ENCODE assay signal across 27 mouse cellular contexts in genomic region chr8:116252455-116253216, GRCm38 (mm10).
DNase-seq lines count a peak whose midpoint lies in the region; ATAC-seq and TF ChIP-seq lines count a peak whose summit lies in the region.
"Had no signal": no experiment of that assay in that cellular context is flagged by ENCODE, and none has a peak within 500 bp of the region (broad histone marks: within the 10 kb centered on the region; RNA-seq: fewer than 3 reads in every experiment).

No protein-coding gene starts in this region.

- H3K27me3 ChIP-seq in heart, embryonic 14.5 days (ENCODE audit: control insufficient read depth, insufficient read depth, low read length): no peaks in the 10 kb centered on the region
- no peaks in the 10 kb centered on the region for H3K27me3 ChIP-seq in kidney, adult 2 months (replicated peaks; ENCODE audit: control insufficient read depth, insufficient read depth, low read length)
- H3K27me3 ChIP-seq in kidney, postnatal 0 days (ENCODE audit: insufficient read depth, low read length): no peaks in the 10 kb centered on the region
- H3K27me3 ChIP-seq: embryonic facial prominence, embryonic 12.5 days; forebrain, embryonic 13.5 days; neural tube, embryonic 15.5 days had no signal

- no peak for TF ChIP-seq CTCF in kidney, adult 2 months (conservative IDR thresholded peaks at IDR 0.05; ENCODE audit: insufficient read depth, insufficient read length, low read depth, low read length)
- TF ChIP-seq CTCF in kidney, postnatal 0 days (IDR thresholded peaks at IDR 0.05; ENCODE audit: low read depth): no peak

- 0 out of 2 replicates have a peak overlapping the region, but pooled peaks have one; percentile 13 for H3K9ac ChIP-seq in heart, embryonic 14.5 days (ENCODE audit: low read length)
- H3K9ac ChIP-seq in kidney, postnatal 0 days (ENCODE audit: low read depth, low read length): no peak overlapping the region
- H3K9ac ChIP-seq: embryonic facial prominence, embryonic 12.5 days; forebrain, embryonic 13.5 days; liver, postnatal 0 days; neural tube, embryonic 15.5 days had no signal

- peaks cover 0 to 5% of the 10 kb centered on the region in 2 experiments; a peak in 2 of 4 replicates for H3K4me1 ChIP-seq in heart, embryonic 14.5 days (ENCODE audit: control insufficient read depth in 2 of 2, insufficient read depth in 2 of 2, low read length in 2 of 2)
- H3K4me1 ChIP-seq in kidney, adult 2 months (ENCODE audit: control insufficient read depth, insufficient read depth, low read length): 0 out of 2 replicates have a peak, but pooled peaks cover 2% of the 10 kb centered on the region
- no peaks in the 10 kb centered on the region for H3K4me1 ChIP-seq in kidney, postnatal 0 days (replicated peaks; ENCODE audit: insufficient read depth, low read length)
- H3K4me1 ChIP-seq: embryonic facial prominence, embryonic 12.5 days; forebrain, embryonic 13.5 days; neural tube, embryonic 15.5 days had no signal

- peak; percentile 33 for DNase-seq in embryo, embryonic 10 days (ENCODE audit: low spot score)
- DNase-seq in embryo, embryonic 9.5 days (ENCODE audit: extremely low spot score): no peak
- no peak for DNase-seq in heart, adult 8-10 months (ENCODE audit: low spot score)
- peak; percentile 70 for DNase-seq in kidney, adult 2 months
- peak; percentile 83 for DNase-seq in kidney, postnatal 0 days (ENCODE audit: low spot score)
- DNase-seq in gastrocnemius, postnatal 36 days: no peak
- DNase-seq in left cerebral cortex, adult 11 months (ENCODE audit: low spot score): no peak
- DNase-seq: adrenal gland, postnatal 10 days; cerebellum, adult 11 months; cerebellum, postnatal 10 days; gastrocnemius, postnatal 10 days; liver, postnatal 0 days; right cerebral cortex, postnatal 25 days; thymus, adult 2 months had no signal

- intact Hi-C loops in gastrocnemius, postnatal 36 days (cut with DNase I): no loop called here

- no peak overlapping the region for H3K4me2 ChIP-seq in heart, embryonic 14.5 days (ENCODE audit: low read length)
- no peak overlapping the region for H3K4me2 ChIP-seq in kidney, postnatal 0 days (ENCODE audit: low read length)
- H3K4me2 ChIP-seq: embryonic facial prominence, embryonic 12.5 days; forebrain, embryonic 13.5 days; neural tube, embryonic 15.5 days had no signal

- no peak overlapping the region for H3K27ac ChIP-seq in heart, embryonic 14.5 days (replicated peaks in 1 of 2; ENCODE audit: control insufficient read depth in 1 of 2, insufficient read depth in 1 of 2, low read depth in 2 of 2, low read length in 2 of 2)
- no peak overlapping the region for H3K27ac ChIP-seq in kidney, adult 2 months (ENCODE audit: insufficient read depth, low read depth, low read length)
- H3K27ac ChIP-seq in kidney, postnatal 0 days: no peak overlapping the region
- H3K27ac ChIP-seq: embryonic facial prominence, embryonic 12.5 days; forebrain, embryonic 13.5 days; heart, embryonic 10.5 days; left cerebral cortex, adult 2 months; limb, embryonic 10.5 days; neural tube, embryonic 15.5 days had no signal

- H3K9me3 ChIP-seq in heart, embryonic 14.5 days (ENCODE audit: control insufficient read depth, low read length): no peaks in the 10 kb centered on the region
- H3K9me3 ChIP-seq in kidney, postnatal 0 days (replicated peaks; ENCODE audit: low read length): no peaks in the 10 kb centered on the region
- H3K9me3 ChIP-seq: embryonic facial prominence, embryonic 12.5 days; forebrain, embryonic 13.5 days; heart, embryonic 10.5 days; limb, embryonic 10.5 days; neural tube, embryonic 15.5 days had no signal

- no peaks in the 10 kb centered on the region for H3K36me3 ChIP-seq in heart, embryonic 14.5 days (ENCODE audit: control insufficient read depth, insufficient read depth, low read length)
- no peaks in the 10 kb centered on the region for H3K36me3 ChIP-seq in kidney, adult 2 months (ENCODE audit: control insufficient read depth, insufficient read depth, low read length)
- H3K36me3 ChIP-seq in kidney, postnatal 0 days (ENCODE audit: insufficient read depth, low read length): no peaks in the 10 kb centered on the region
- H3K36me3 ChIP-seq: embryonic facial prominence, embryonic 12.5 days; heart, embryonic 10.5 days; limb, embryonic 10.5 days; neural tube, embryonic 15.5 days had no signal

- no peak for ATAC-seq in heart, embryonic 14.5 days (ENCODE audit: insufficient number of reproducible peaks, insufficient read depth, low FRiP score, low read depth)
- peak; percentile 57; the same call in 1 of the 2 replicates for ATAC-seq in kidney, postnatal 0 days (replicated peaks; ENCODE audit: low FRiP score, low read depth)
- ATAC-seq: CD4-positive, CD25-positive, alpha-beta regulatory T cell, adult 4 months; forebrain, embryonic 13.5 days; hindbrain, embryonic 16.5 days; intestine, embryonic 16.5 days; liver, postnatal 0 days; midbrain, embryonic 16.5 days; Patski had no signal

- TF ChIP-seq POLR2A in kidney, adult 2 months (IDR thresholded peaks at IDR 0.05; ENCODE audit: low read depth, low read length): no peak

- 20% methylated on average over 7 of the region's 7 CpGs for WGBS in heart, embryonic 14.5 days
- 64% methylated on average over 7 of the region's 7 CpGs for WGBS in kidney, adult 2 months
- 39% methylated on average over 7 of the region's 7 CpGs for WGBS in kidney, postnatal 0 days

- no peak overlapping the region for H3K4me3 ChIP-seq in heart, embryonic 14.5 days (ENCODE audit: control insufficient read depth in 1 of 2, insufficient read depth in 1 of 2, low read depth in 1 of 2, low read length in 2 of 2)
- no peak overlapping the region for H3K4me3 ChIP-seq in kidney, adult 2 months (ENCODE audit: insufficient read depth, low read depth, low read length)
- H3K4me3 ChIP-seq in kidney, postnatal 0 days (replicated peaks; ENCODE audit: low read depth, low read length): no peak overlapping the region
- H3K4me3 ChIP-seq: embryonic facial prominence, embryonic 12.5 days; erythroblast, embryonic 14.5 days; forebrain, embryonic 13.5 days; heart, embryonic 10.5 days; left cerebral cortex, adult 2 months; limb, embryonic 10.5 days; neural tube, embryonic 15.5 days had no signal

Comparison
In these comparisons a context has a peak if more than half of its experiments do, and no peak if none do; other contexts are left out.
1. DNase-seq: peak in embryo, embryonic 10 days (single experiment), kidney, adult 2 months (single experiment) and kidney, postnatal 0 days (single experiment); none in embryo, embryonic 9.5 days (single experiment), heart, adult 8-10 months (single experiment), gastrocnemius, postnatal 36 days (0 of 2) and left cerebral cortex, adult 11 months (single experiment).